Mouse (Mus musculus): ENCODE measurements around the gene Hamp2. TPM values are rescaled to one million over a fixed set of nuclear protein-coding genes. Genes with fewer than 3 reads are reported as not detected.

Gene Hamp2
- polyA plus RNA-seq, 1 experiment from 2014 or later, result not detected

- Histone ChIP-seq H3K9me3 (ENCODE audit: control insufficient read depth, low read length) (no peaks in the 10 kb centered on the region), H3K4me2 (ENCODE audit: low read depth, low read length, severe bottlenecking) (no peak overlapping the region), H3K27me3 (ENCODE audit: control insufficient read depth, insufficient read depth, low read length) (no peaks in the 10 kb centered on the region), H3K27ac (ENCODE audit: low read depth, low read length) (no peak overlapping the region), H3K4me3 (ENCODE audit: low read depth, low read length) (no peak overlapping the region), H3K4me1 (replicated peaks; ENCODE audit: control insufficient read depth, insufficient read depth, low read length) (no peaks in the 10 kb centered on the region), H3K36me3 (ENCODE audit: control insufficient read depth, insufficient read depth, low read length) (no peaks in the 10 kb centered on the region; the same call in 1 of the 2 replicates), H3K9ac (ENCODE audit: low read length) (no peak overlapping the region)
- 73% methylated on average over 14 of the region's 14 CpGs for WGBS
- no peak for DNase-seq (ENCODE audit: low spot score)
- ATAC-seq (replicated peaks; ENCODE audit: low FRiP score), result no peak
These were observed 41.2 kb upstream of the Hamp2 start for GRCm38 (mm10) chr7:30965677-30966076.

- H3K4me3 ChIP-seq (ENCODE audit: low read depth, low read length), result no peak overlapping the region
- no peak for ATAC-seq (replicated peaks; ENCODE audit: low FRiP score)
- no peaks in the 10 kb centered on the region for H3K36me3 ChIP-seq (ENCODE audit: control insufficient read depth, insufficient read depth, low read length)
- no peak overlapping the region for H3K9ac ChIP-seq (ENCODE audit: low read length)
- H3K27ac ChIP-seq (ENCODE audit: low read depth, low read length), result no peak overlapping the region
- no peak overlapping the region for H3K4me2 ChIP-seq (ENCODE audit: low read depth, low read length, severe bottlenecking)
- WGBS, result 91% methylated on average over 7 of the region's 7 CpGs
- no peaks in the 10 kb centered on the region for H3K27me3 ChIP-seq (ENCODE audit: control insufficient read depth, insufficient read depth, low read length)
- no peaks in the 10 kb centered on the region for H3K9me3 ChIP-seq (ENCODE audit: control insufficient read depth, low read length)
- DNase-seq (ENCODE audit: low spot score), result no peak
- H3K4me1 ChIP-seq (replicated peaks; ENCODE audit: control insufficient read depth, insufficient read depth, low read length), result no peaks in the 10 kb centered on the region
These were observed 39.9 kb upstream of the Hamp2 start for GRCm38 (mm10) chr7:30964366-30964765.

DNA sequence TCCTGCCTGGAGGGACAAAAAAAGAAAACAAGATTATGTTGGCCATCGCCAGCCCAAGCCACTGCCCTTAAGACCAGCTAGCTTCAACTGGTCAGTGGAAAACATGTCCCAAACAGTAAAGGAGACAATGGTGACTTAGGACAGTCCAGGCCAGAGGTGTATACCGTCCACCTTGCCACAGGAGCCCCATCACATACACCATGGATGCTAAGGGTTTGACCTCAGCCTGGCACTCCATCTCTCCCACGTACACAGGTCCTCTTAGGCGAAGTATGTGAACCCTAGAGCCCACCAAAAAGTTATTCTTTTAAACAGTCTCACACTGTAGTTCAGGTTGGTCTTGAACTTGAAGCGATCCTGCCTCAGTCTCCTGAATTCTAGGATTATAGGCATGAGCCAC lies 38.4 kb upstream of the Hamp2 start:
- no peak overlapping the region for H3K9ac ChIP-seq (ENCODE audit: low read length)
- DNase-seq (ENCODE audit: low spot score) (no peak), ATAC-seq (replicated peaks; ENCODE audit: low FRiP score) (no peak)
- H3K36me3 ChIP-seq (ENCODE audit: control insufficient read depth, insufficient read depth, low read length), result no peaks in the 10 kb centered on the region
- H3K9me3 ChIP-seq (ENCODE audit: control insufficient read depth, low read length), result no peaks in the 10 kb centered on the region
- 92% methylated on average over 5 of the region's 5 CpGs for WGBS
- H3K4me1 ChIP-seq (replicated peaks; ENCODE audit: control insufficient read depth, insufficient read depth, low read length), result peaks cover 2% of the 10 kb centered on the region; the same call in 1 of the 2 replicates
- H3K4me2 ChIP-seq (ENCODE audit: low read depth, low read length, severe bottlenecking), result no peak overlapping the region
- no peak overlapping the region for H3K4me3 ChIP-seq (ENCODE audit: low read depth, low read length)
- H3K27me3 ChIP-seq (ENCODE audit: control insufficient read depth, insufficient read depth, low read length), result no peaks in the 10 kb centered on the region
- no peak overlapping the region for H3K27ac ChIP-seq (ENCODE audit: low read depth, low read length)

- WGBS, result 86% methylated on average over 6 of the region's 6 CpGs
- ATAC-seq (replicated peaks; ENCODE audit: low FRiP score), result no peak
- no peaks in the 10 kb centered on the region for H3K27me3 ChIP-seq (ENCODE audit: control insufficient read depth, insufficient read depth, low read length)
- H3K9me3 ChIP-seq (ENCODE audit: control insufficient read depth, low read length), result no peaks in the 10 kb centered on the region
- no peak overlapping the region for H3K27ac ChIP-seq (ENCODE audit: low read depth, low read length)
- no peak overlapping the region for H3K4me3 ChIP-seq (ENCODE audit: low read depth, low read length)
- no peak overlapping the region for H3K9ac ChIP-seq (ENCODE audit: low read length)
- DNase-seq (ENCODE audit: low spot score), result no peak
- no peak overlapping the region for H3K4me2 ChIP-seq (ENCODE audit: low read depth, low read length, severe bottlenecking)
- no peaks in the 10 kb centered on the region for H3K36me3 ChIP-seq (ENCODE audit: control insufficient read depth, insufficient read depth, low read length)
- peaks cover 10% of the 10 kb centered on the region for H3K4me1 ChIP-seq (replicated peaks; ENCODE audit: control insufficient read depth, insufficient read depth, low read length)
These were observed 35.4 kb upstream of the Hamp2 start for GRCm38 (mm10) chr7:30959786-30960349.

GRCm38 (mm10) chr7:30958866-30959487 lies 34.5 kb upstream of the Hamp2 start:
- no peak overlapping the region for H3K4me3 ChIP-seq (ENCODE audit: low read depth, low read length)
- H3K4me2 ChIP-seq (ENCODE audit: low read depth, low read length, severe bottlenecking), result no peak overlapping the region
- no peak for ATAC-seq (replicated peaks; ENCODE audit: low FRiP score)
- no peak for DNase-seq (ENCODE audit: low spot score)
- peaks cover 4% of the 10 kb centered on the region for H3K36me3 ChIP-seq (ENCODE audit: control insufficient read depth, insufficient read depth, low read length)
- H3K27me3 ChIP-seq (ENCODE audit: control insufficient read depth, insufficient read depth, low read length), result no peaks in the 10 kb centered on the region
- WGBS, result 98% methylated on average over 9 of the region's 9 CpGs
- H3K9me3 ChIP-seq (ENCODE audit: control insufficient read depth, low read length), result no peaks in the 10 kb centered on the region
- H3K9ac ChIP-seq (ENCODE audit: low read length), result no peak overlapping the region
- peaks cover 10% of the 10 kb centered on the region for H3K4me1 ChIP-seq (replicated peaks; ENCODE audit: control insufficient read depth, insufficient read depth, low read length)
- no peak overlapping the region for H3K27ac ChIP-seq (ENCODE audit: low read depth, low read length)

DNA sequence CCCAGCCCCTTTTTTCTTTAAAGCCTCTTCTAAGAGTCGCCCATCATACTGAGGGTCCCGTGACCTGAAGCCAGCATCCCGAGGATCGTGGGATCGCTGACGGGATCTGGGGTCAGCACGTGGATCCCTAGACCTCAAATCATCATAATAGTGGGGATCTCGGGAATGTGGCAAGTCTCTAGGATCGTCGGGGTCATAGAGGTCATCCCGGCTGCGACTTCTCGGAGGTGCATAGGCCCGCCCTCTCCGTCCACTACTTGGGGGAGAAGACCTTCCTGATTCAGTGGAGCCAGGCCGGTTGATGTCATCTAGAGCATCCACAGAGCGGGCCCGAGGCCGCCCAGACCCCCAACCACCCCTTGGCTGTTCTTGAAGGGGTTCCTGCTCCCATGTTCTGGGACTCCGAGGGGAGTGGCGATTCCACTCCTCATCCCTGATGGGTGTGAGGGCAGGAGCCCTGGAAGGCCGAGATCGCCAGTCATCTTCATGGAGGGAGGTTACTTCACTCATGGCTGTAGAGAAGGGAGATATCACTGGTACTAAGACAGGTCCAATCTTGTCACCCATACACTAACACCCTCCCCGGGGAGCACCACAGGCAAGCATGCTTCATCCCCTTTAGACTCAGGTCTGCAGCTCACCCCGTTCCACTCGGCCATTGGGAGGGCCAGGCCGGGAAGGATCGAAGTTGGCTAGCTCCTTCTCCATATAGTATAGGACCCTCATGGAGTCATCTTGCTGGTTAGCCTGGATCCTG lies 33.8 kb upstream of the Hamp2 start:
- H3K4me3 ChIP-seq (ENCODE audit: low read depth, low read length), result peak overlapping the region; percentile 95
- WGBS, result 78% methylated on average over 28 of the region's 28 CpGs
- no peak overlapping the region for H3K27ac ChIP-seq (ENCODE audit: low read depth, low read length)
- no peaks in the 10 kb centered on the region for H3K9me3 ChIP-seq (ENCODE audit: control insufficient read depth, low read length)
- ATAC-seq (replicated peaks; ENCODE audit: low FRiP score), result no peak
- peaks cover 8% of the 10 kb centered on the region for H3K36me3 ChIP-seq (ENCODE audit: control insufficient read depth, insufficient read depth, low read length)
- H3K9ac ChIP-seq (ENCODE audit: low read length), result peak overlapping the region; percentile 96
- H3K4me1 ChIP-seq (replicated peaks; ENCODE audit: control insufficient read depth, insufficient read depth, low read length), result peaks cover 10% of the 10 kb centered on the region
- DNase-seq (ENCODE audit: low spot score), result no peak
- peak overlapping the region; percentile 35 for H3K4me2 ChIP-seq (ENCODE audit: low read depth, low read length, severe bottlenecking)
- H3K27me3 ChIP-seq (ENCODE audit: control insufficient read depth, insufficient read depth, low read length), result no peaks in the 10 kb centered on the region

GRCm38 (mm10) chr7:30957367-30957783 lies 32.9 kb upstream of the Hamp2 start:
- Histone ChIP-seq H3K36me3 (ENCODE audit: control insufficient read depth, insufficient read depth, low read length) (peaks cover 10% of the 10 kb centered on the region), H3K9ac (ENCODE audit: low read length) (peak overlapping the region; percentile 96), H3K27me3 (ENCODE audit: control insufficient read depth, insufficient read depth, low read length) (no peaks in the 10 kb centered on the region), H3K9me3 (ENCODE audit: control insufficient read depth, low read length) (no peaks in the 10 kb centered on the region), H3K27ac (ENCODE audit: low read depth, low read length) (peak overlapping the region; percentile 95), H3K4me1 (replicated peaks; ENCODE audit: control insufficient read depth, insufficient read depth, low read length) (peaks cover 10% of the 10 kb centered on the region), H3K4me2 (ENCODE audit: low read depth, low read length, severe bottlenecking) (peak overlapping the region; percentile 35), H3K4me3 (ENCODE audit: low read depth, low read length) (peak overlapping the region; percentile 95)
- ATAC-seq (replicated peaks; ENCODE audit: low FRiP score), result peak; percentile 71
- WGBS, result under 1% methylated on average over 43 of the region's 43 CpGs
- DNase-seq (ENCODE audit: low spot score), result peak; percentile 94

GRCm38 (mm10) chr7:30956756-30957366 lies 32.4 kb upstream of the Hamp2 start, which contains the start of gene Usf2:
Usf2 (minus strand) TSS chr7:30956803.
- H3K9me3 ChIP-seq (ENCODE audit: control insufficient read depth, low read length), result no peaks in the 10 kb centered on the region
- 0% methylated on average over 28 of the region's 82 CpGs for WGBS
- peak within 1 kb of the TSS; percentile 95 for H3K4me3 ChIP-seq (ENCODE audit: low read depth, low read length)
- H3K27me3 ChIP-seq (ENCODE audit: control insufficient read depth, insufficient read depth, low read length), result no peaks in the 10 kb centered on the region
- peaks cover 10% of the 10 kb centered on the region for H3K36me3 ChIP-seq (ENCODE audit: control insufficient read depth, insufficient read depth, low read length)
- peak within 1 kb of the TSS; percentile 96 for H3K9ac ChIP-seq (ENCODE audit: low read length)
- peak within 1 kb of the TSS; percentile 95 for H3K27ac ChIP-seq (ENCODE audit: low read depth, low read length)
- peak within 1 kb of the TSS; percentile 90 for H3K4me2 ChIP-seq (ENCODE audit: low read depth, low read length, severe bottlenecking)
- DNase-seq (ENCODE audit: low spot score), result peak; percentile 90
- H3K4me1 ChIP-seq (replicated peaks; ENCODE audit: control insufficient read depth, insufficient read depth, low read length), result peaks cover 10% of the 10 kb centered on the region
- peak; percentile 61 for ATAC-seq (replicated peaks; ENCODE audit: low FRiP score)
